Mouse (Mus musculus): Measurements from ENCODE around the gene Gdf11.

- TF ChIP-seq POLR2A (IDR thresholded peaks at IDR 0.05; ENCODE audit: insufficient read depth, low read length) (no peak), CTCF (IDR thresholded peaks at IDR 0.05; ENCODE audit: low read depth, low read length) (no peak), EP300 (IDR thresholded peaks at IDR 0.05; ENCODE audit: insufficient read depth, low read depth, low read length) (no peak)
Measured at GRCm38 (mm10) chr10:128919966-128920365, 28.4 kb upstream of the Gdf11 start.

All from ES-Bruce4 (cell line).